Mouse (Mus musculus) thymus, postnatal 4 days (tissue): ENCODE data around the gene Dclk1.

Experiments
- DNase-seq: peaks from one replicate; pipeline ENCODE4 v3.0.0; 2021

The Dclk1 gene

GRCm38 (mm10) chr3:55543929-55544684, 301.9 kb downstream of the Dclk1 start:
- DNase-seq: no peak

DNA sequence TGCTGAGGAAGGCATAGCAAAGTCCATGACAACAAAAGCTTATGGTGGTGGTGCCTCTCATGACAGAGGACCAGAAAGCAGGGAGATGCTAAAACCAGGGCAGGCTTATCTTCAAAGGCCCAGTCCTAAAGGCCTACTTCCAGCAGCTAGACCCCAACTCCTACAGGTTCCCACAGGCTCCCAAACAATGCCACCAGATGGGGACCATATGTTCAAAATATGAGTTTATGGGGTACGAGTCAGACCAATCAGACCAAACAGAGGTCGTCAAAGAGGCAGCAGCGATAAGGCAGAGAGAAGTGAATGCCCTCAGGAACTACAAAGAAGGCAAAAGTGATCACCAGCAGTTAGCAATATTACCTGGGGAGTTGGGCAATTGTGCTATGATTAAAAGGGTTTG, 303.1 kb downstream of the Dclk1 start:
- no peak for DNase-seq

DNA sequence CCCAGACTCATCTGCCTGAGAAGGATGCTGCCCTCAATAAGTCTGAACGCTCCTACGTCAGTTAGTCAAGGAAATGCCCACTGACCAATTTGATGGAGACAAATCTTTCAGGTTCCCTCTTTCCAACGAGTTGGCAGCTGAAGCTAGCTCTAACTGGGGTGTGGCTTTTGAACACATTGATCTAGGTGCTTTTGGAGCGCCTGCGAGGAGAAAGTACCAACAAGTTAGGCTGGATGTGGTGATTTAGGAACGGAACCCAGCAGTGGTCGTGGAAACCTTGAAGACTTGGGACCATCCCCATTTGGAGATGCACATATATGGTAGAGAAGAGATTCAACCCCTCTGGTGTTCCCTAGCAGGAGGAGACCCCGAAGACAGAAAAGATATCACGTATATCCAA, 303.8 kb downstream of the Dclk1 start:
- DNase-seq: no peak

DNA sequence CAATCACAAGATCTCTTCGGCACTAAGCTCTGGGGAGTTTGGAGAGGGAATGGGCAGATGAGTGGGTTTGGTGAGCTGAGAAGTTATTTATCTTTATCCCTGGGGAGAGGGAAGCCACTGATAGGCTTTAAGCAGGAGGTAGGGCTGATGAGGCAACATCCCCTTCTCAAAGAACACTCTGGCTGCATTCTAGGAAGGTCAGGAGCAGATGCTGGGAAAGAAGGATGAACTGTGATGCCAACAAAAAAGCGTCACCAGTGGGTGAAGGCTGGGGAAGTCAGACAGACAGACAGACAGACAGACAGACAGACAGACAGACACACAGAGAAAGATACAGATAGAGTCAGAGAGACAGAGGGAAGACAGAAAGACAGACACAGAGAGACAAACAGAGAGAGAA, 304.9 kb downstream of the Dclk1 start:
- DNase-seq: no peak

- DNase-seq: no peak
Observed at GRCm38 (mm10) chr3:55549376-55549775, 307.2 kb downstream of the Dclk1 start.

GRCm38 (mm10) chr3:55550962-55551361, 308.8 kb downstream of the Dclk1 start:
- DNase-seq: no peak

DNA sequence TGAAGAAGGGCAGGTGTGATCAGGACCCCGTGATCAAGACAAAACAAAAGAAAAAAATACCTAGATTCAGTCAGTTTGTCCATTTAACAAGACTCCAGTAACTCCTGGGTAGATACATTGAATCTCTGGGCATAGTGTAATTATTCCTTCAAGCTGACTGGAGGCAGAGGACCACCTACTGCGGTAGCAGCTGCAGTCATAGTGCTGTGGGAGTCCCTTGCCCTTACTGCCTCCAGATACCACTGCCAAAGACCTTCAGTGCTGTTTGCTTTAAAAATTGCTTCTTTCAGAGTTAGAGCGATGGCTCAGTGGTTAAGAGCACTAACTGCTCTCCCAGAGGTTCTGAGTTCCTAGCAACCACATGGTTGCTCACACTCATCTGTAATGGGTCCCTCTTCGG, 309.7 kb downstream of the Dclk1 start:
- no peak for DNase-seq

GRCm38 (mm10) chr3:55553031-55553430, 310.9 kb downstream of the Dclk1 start:
- no peak for DNase-seq

DNA sequence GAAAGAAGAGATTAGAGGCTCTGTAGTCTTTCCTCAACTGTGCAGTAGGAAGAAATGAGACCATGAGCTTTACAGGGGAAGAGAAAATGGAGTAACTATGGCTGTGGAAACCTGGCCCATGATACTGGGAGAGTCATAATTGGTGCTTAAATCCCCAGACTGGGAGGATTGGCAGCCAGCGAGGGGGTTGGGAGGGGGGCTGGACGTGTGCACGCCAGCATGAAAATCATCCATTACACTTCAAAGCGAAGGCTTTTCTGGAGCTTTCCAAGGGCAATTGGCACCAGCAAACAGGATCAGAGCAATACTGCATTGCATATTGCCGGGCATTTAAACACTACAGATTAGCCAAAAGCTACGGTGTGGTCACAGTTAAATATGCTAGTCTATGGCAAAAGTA, 313.7 kb downstream of the Dclk1 start:
- no peak for DNase-seq

GRCm38 (mm10) chr3:55558570-55558969, 316.4 kb downstream of the Dclk1 start:
- no peak for DNase-seq

DNA sequence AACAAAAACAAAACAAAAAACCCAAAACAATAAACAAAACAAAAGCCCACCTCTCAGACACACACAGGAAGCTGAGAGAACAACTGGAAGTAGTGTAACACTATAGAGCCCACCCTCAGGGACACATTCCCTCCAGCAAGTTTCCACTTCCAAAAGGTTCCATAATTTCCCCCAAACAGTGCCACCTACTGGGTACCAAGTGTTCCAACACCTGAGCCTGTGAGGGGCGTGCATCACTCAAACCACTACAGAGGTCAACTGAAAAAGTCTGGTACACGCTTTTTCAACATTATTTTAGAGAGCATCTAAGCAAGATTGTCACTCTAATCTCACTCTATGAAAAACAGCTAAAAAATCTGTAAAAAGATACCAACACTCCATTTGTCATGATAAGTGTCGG, 325.3 kb downstream of the Dclk1 start:
- DNase-seq: no peak

DNA sequence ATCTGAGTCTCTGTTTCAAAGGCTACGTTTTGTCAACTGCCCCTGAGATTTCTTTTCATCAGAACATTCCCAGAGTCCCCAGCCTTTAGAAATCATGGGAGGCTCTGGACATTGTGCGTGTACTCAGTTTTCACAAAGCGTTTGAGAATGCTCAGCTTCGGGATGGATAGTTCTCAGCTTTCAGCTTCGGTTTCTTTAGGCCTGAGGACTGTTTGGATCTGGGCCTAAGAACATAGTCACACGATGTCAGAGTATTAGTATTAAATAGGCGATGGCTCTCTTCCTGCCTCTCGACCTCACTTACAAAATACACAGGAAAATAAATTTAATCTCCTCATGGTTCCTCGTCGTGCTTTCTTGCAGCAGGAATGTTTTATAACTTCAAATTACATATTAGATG, 327.4 kb downstream of the Dclk1 start:
- no peak for DNase-seq

DNA sequence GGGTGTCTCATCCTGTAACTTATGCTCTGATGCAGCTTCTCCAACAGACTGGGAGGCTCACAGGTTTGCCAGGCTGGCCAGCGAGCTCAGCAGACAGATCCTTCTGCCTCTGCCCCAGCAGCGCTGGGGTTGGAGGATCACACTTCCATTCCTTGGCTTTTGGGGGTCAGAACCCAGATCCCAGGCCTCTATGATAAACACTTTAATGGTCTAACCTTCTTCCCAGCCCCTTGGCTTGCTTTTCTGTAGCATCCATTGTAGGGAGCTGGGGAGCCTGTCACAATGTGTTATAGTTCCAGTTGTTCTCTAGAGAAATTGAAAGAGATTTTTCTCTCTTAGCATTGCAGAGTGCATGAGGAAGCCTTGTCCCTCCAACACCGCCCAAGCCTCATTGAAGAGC, 328.9 kb downstream of the Dclk1 start:
- DNase-seq: no peak

- no peak for DNase-seq
Observed at GRCm38 (mm10) chr3:55571552-55572296, 329.6 kb downstream of the Dclk1 start.

DNA sequence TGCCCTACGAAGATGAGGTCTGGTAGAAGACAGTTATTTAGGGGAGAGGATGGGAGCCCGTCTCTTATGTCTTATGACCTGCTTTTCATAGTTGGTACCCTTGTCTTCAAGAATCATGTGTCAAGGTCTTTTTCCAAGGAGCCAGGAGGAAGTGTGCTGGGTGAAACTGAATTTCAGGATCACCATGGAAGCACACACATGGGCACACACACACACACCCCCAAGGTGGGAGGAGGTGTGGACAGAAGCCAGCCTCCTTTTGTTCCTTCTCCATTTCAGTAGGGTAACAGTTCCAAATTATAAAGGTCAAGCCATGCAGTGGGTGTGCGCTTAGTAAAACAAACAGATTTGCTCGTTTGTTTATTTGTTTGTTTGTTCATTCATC, 330.1 kb downstream of the Dclk1 start:
- no peak for DNase-seq

DNA sequence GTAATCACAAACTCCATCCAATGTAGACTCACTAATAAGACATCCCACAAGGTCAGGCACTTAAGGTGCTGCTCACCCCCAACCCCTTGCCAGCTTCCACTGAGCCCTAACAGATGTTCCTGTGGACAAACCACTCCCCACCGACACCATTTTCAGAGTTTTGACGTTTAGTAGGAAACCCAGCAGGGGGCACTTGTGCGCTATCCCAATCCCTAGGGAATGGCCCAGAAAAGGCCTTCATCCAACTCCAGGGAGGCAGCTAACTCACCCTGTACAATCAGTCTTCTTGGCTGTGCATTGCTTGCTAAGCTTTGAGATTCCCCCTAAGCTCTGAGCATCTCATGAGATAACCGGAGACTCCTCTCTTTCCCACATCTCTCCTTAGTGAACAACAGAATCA, 331.8 kb downstream of the Dclk1 start:
- no peak for DNase-seq

- DNase-seq: no peak
Observed at GRCm38 (mm10) chr3:55587434-55587971, 345.3 kb downstream of the Dclk1 start.

DNA sequence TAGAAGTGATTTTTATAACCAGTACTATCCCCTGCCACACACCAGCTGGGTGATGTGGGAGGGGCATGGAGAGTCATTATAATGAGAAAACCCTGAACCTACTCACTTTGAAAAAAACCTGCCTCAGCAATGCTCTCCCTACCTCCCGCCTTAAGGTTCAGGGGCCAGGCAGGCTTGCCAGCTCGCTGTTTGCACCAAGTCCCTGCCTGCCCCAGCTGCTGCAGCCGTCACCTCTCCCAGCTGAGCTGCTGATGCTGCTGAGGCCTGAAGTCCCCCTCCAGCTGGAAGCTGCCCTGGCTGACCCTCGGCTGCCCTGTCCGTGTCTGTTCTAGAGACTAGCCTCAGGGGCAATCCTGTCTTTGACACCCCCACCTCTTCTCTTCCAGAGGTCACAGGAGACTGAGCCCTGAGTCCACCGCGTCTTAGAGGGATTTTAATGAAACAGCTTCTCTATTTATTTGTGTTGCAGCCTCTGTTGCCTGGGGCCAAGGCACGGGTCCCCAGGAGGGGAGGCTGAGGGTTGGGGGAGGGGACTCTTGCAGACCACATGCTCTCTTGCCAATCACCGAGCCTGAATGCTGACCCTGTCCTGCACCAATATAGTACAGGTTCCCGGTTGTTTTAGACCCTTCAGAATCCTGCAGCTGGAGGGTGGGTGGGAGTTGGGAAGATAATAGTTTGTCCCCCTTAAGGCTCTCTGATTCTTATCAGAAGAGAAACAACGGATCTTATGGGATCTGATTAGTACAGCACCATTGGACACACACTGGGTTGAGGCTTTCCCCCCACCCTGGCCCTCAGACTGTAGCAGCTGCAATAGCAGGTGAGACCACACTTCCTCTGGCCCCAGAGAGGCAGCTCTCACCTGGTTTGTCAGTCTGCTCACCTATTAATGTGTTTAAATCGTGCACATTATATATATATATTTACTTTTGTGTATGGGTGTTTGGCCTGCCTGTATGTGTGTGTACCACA, 346.1 kb downstream of the Dclk1 start:
- DNase-seq: no peak
